Mouse (Mus musculus) brain, embryonic 14.5 days (tissue): Measurements from ENCODE around the gene Amz2.

Experiments
- CTCF ChIP-seq: fragments of 200-500 bp; IDR thresholded peaks from 2 replicates; pipeline ENCODE4 v1.5.1; 2012; ENCODE audit warnings: inconsistent platforms, mild to moderate bottlenecking, moderate library complexity, borderline replicate concordance; ENCODE audit not compliant: insufficient read depth, insufficient read length; ENCODE audit errors: extremely low read depth
- POLR2A ChIP-seq: fragments of 200-500 bp; IDR thresholded peaks from 2 replicates; pipeline ENCODE4 v1.6.1; 2012; ENCODE audit warnings: mild to moderate bottlenecking, inconsistent platforms, borderline replicate concordance; ENCODE audit not compliant: poor library complexity, insufficient read depth, insufficient read length, severe bottlenecking; ENCODE audit errors: extremely low read depth

DNA sequence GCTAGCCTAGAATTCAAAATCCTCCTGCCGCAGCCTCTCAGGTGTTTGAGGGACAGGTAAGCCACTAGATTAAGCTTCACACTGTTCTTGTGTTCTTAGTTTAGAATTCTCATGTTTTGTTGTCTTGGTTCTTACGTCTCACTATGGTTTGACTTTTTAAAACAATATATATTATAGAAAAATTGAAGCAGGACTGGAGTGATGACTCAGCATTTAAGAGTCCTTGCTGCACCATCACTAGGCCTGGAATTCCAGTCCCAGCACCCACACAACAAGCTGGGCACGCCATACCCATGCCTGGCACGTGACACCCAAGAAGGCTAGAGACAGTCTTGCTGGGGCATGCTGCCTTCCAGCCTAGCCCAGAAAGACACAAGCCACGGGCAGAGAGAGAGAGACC is 19.3 kb upstream of the Amz2 start:
- TF ChIP-seq CTCF (no peak), POLR2A (no peak)
